Mouse (Mus musculus) G1E (cell line): Measurements from ENCODE around the gene Mipol1.

ENCODE experiments used
- CTCF ChIP-seq: IDR thresholded peaks from 2 replicates; pipeline ENCODE4 v1.5.1; 2012; ENCODE audit warnings: low read depth, low read length, inconsistent platforms, mixed read lengths
- GATA1 ChIP-seq: IDR thresholded peaks from 2 replicates; pipeline ENCODE4 v1.6.1; 2012; ENCODE audit warnings: borderline replicate concordance, low read length, inconsistent platforms, mixed read lengths
- GATA2 ChIP-seq: IDR thresholded peaks from 2 replicates; pipeline ENCODE4 v1.6.1; 2012; ENCODE audit warnings: low read depth, low read length, inconsistent platforms, borderline replicate concordance
- POLR2AphosphoS5 ChIP-seq: IDR thresholded peaks from 2 replicates; pipeline ENCODE4 v1.6.1; 2012; ENCODE audit warnings: low read depth, low read length, inconsistent platforms; ENCODE audit not compliant: insufficient replicate concordance
- TAL1 ChIP-seq: conservative IDR thresholded peaks from 2 replicates; pipeline ENCODE4 v1.6.1; 2012; ENCODE audit warnings: low read depth, low read length, inconsistent platforms, mixed read lengths

- TF ChIP-seq CTCF, result peak; percentile 79
- no peak for TF ChIP-seq TAL1
- TF ChIP-seq GATA1, result no peak
- no peak for TF ChIP-seq GATA2
- TF ChIP-seq POLR2AphosphoS5, result no peak
Measured at GRCm38 (mm10) chr12:57194609-57195008, 35.6 kb upstream of the Mipol1 start.
